Mouse (Mus musculus) forebrain, postnatal 0 days (tissue): ENCODE measurements around the gene Med29. TPM values are rescaled to one million over a fixed set of nuclear protein-coding genes. Genes with fewer than 3 reads are reported as not detected.

Experiments used
- ATAC-seq: fragments of 200-750 bp; cut with Nextera tagmentation; 2 replicates; pipeline ENCODE4 v1.8.0; 2017; ENCODE audit warnings: mild to moderate bottlenecking, moderate library complexity
- DNase-seq: peaks from one replicate; pipeline ENCODE4 v3.0.0-alpha.2; 2015
- H3K27ac ChIP-seq: fragments of 300-500 bp; sonication (generic); 2 replicates; pipeline ENCODE4 v1.5.1; 2014; ENCODE audit warnings: low read depth, mild to moderate bottlenecking, antibody characterized with exemption, low read length, moderate library complexity, mixed read lengths
- H3K27me3 ChIP-seq: fragments of 300-500 bp; sonication (generic); 2 replicates; pipeline ENCODE4 v1.6.1; 2014; ENCODE audit warnings: mild to moderate bottlenecking, low read length, mixed read lengths; ENCODE audit not compliant: insufficient read depth
- H3K36me3 ChIP-seq: fragments of 300-500 bp; sonication (generic); 2 replicates; pipeline ENCODE4 v1.6.1; 2014; ENCODE audit warnings: mild to moderate bottlenecking, moderate library complexity; ENCODE audit not compliant: insufficient read depth
- H3K4me1 ChIP-seq: fragments of 300-500 bp; sonication (generic); 2 replicates; pipeline ENCODE4 v1.6.1; 2014; ENCODE audit warnings: antibody characterized with exemption; ENCODE audit not compliant: insufficient read depth
- H3K4me2 ChIP-seq: fragments of 300-500 bp; sonication (generic); 2 replicates; pipeline ENCODE4 v1.6.1; 2014; ENCODE audit warnings: low read depth, mild to moderate bottlenecking, moderate library complexity
- H3K4me3 ChIP-seq: fragments of 300-500 bp; sonication (generic); 2 replicates; pipeline ENCODE4 v1.5.1; 2014; ENCODE audit warnings: low read depth, low read length, mixed read lengths
- H3K9ac ChIP-seq: fragments of 300-500 bp; sonication (generic); 2 replicates; pipeline ENCODE4 v1.6.1; 2014; ENCODE audit warnings: mild to moderate bottlenecking
- H3K9me3 ChIP-seq: fragments of 300-500 bp; sonication (generic); 2 replicates; pipeline ENCODE4 v1.6.1; 2016; ENCODE audit warnings: low read length
- CTCF ChIP-seq: sonication (generic); IDR thresholded peaks from 2 replicates; pipeline ENCODE4 v1.5.1; 2016; ENCODE audit warnings: antibody characterized with exemption, control low read depth, low read depth
- WGBS: fragments of 180-500 bp; shearing (Covaris S2); extraction: QIAGEN DNeasy Blood & Tissue Kit; methylation state at CpG from one replicate; pipeline ENCODE4 v1.1.7; 2014; 5-methylcytosine and 5-hydroxymethylcytosine counted together
- polyA plus RNA-seq: library from polyadenylated mRNA; unstranded; fragments of >200 nt; fragmentation: Nextera tagmentation; extraction: Ambion mirVana; gene quantifications from 2 replicates; pipeline ENCODE4 v1.2.1, GENCODE M21; 2015
- total RNA-seq: library from RNA; depleted of rRNA; stranded (reverse); fragments of >200 nt; gene quantifications from 2 replicates; pipeline ENCODE4 v1.2.3, GENCODE M21; 2014

Med29 gene
- total and polyA plus RNA-seq, 2 experiments from 2014 or later, result 35.1 to 39.2 TPM

- Histone ChIP-seq H3K4me2 (peak overlapping the region; percentile 73), H3K27ac (peak overlapping the region; percentile 85), H3K4me3 (peak overlapping the region; percentile 72), H3K4me1 (peaks cover 18% of the 10 kb centered on the region), H3K9me3 (no peaks in the 10 kb centered on the region), H3K27me3 (no peaks in the 10 kb centered on the region), H3K9ac (peak overlapping the region; percentile 83), H3K36me3 (peaks cover 4% of the 10 kb centered on the region; the same call in 1 of the 2 replicates)
- WGBS, result 2% methylated on average over 53 of the region's 64 CpGs
- ATAC-seq (peak; percentile 96), DNase-seq (peak; percentile 100)
- peak; percentile 78 for TF ChIP-seq CTCF
Observed at GRCm38 (mm10) chr7:28436271-28436904, 43.9 kb upstream of the Med29 start.

GRCm38 (mm10) chr7:28435660-28436259 is 43.3 kb upstream of the Med29 start:
- peaks cover 10% of the 10 kb centered on the region; the same call in 1 of the 2 replicates for H3K36me3 ChIP-seq
- ATAC-seq (peak; percentile 9), DNase-seq (peak; percentile 22)
- H3K27me3 ChIP-seq, result no peaks in the 10 kb centered on the region
- H3K9ac ChIP-seq, result peak overlapping the region; percentile 83
- H3K27ac ChIP-seq, result peak overlapping the region; percentile 72
- peak overlapping the region; percentile 72 for H3K4me3 ChIP-seq
- H3K9me3 ChIP-seq, result no peaks in the 10 kb centered on the region
- peaks cover 18% of the 10 kb centered on the region for H3K4me1 ChIP-seq
- TF ChIP-seq CTCF, result no peak
- WGBS, result 0% methylated on average over 28 of the region's 70 CpGs
- peak overlapping the region; percentile 73 for H3K4me2 ChIP-seq

GRCm38 (mm10) chr7:28432252-28432651 is 39.7 kb upstream of the Med29 start:
- Histone ChIP-seq H3K9ac (no peak overlapping the region), H3K36me3 (peaks cover 10% of the 10 kb centered on the region; the same call in 1 of the 2 replicates), H3K4me3 (no peak overlapping the region), H3K4me2 (no peak overlapping the region), H3K4me1 (peaks cover 18% of the 10 kb centered on the region), H3K9me3 (no peaks in the 10 kb centered on the region), H3K27me3 (no peaks in the 10 kb centered on the region), H3K27ac (no peak overlapping the region)
- no peak for DNase-seq
- no peak for ATAC-seq
- TF ChIP-seq CTCF, result no peak
- WGBS, result 93% methylated on average over 2 of the region's 2 CpGs

GRCm38 (mm10) chr7:28430512-28430911 is 38.0 kb upstream of the Med29 start:
- H3K36me3 ChIP-seq, result peaks cover 10% of the 10 kb centered on the region; the same call in 1 of the 2 replicates
- no peak for DNase-seq
- H3K4me1 ChIP-seq, result peaks cover 18% of the 10 kb centered on the region
- no peak overlapping the region for H3K9ac ChIP-seq
- H3K4me2 ChIP-seq, result no peak overlapping the region
- TF ChIP-seq CTCF, result no peak
- no peaks in the 10 kb centered on the region for H3K9me3 ChIP-seq
- ATAC-seq, result no peak
- H3K27ac ChIP-seq, result no peak overlapping the region
- WGBS, result 73% methylated on average over 1 of the region's 1 CpGs
- no peak overlapping the region for H3K4me3 ChIP-seq
- H3K27me3 ChIP-seq, result no peaks in the 10 kb centered on the region

GRCm38 (mm10) chr7:28427738-28428137 is 35.2 kb upstream of the Med29 start:
- no peak overlapping the region for H3K4me2 ChIP-seq
- H3K27me3 ChIP-seq, result no peaks in the 10 kb centered on the region
- 0 out of 2 replicates have a peak, but pooled peaks cover 5% of the 10 kb centered on the region for H3K4me1 ChIP-seq
- ATAC-seq (no peak), DNase-seq (no peak)
- H3K27ac ChIP-seq, result no peak overlapping the region
- H3K4me3 ChIP-seq, result no peak overlapping the region
- H3K9me3 ChIP-seq, result no peaks in the 10 kb centered on the region
- no peak overlapping the region for H3K9ac ChIP-seq
- no peak for TF ChIP-seq CTCF
- H3K36me3 ChIP-seq, result peaks cover 17% of the 10 kb centered on the region

- Histone ChIP-seq H3K27ac (no peak overlapping the region), H3K4me2 (no peak overlapping the region), H3K4me1 (no peaks in the 10 kb centered on the region), H3K27me3 (no peaks in the 10 kb centered on the region), H3K9ac (no peak overlapping the region), H3K36me3 (peaks cover 37% of the 10 kb centered on the region), H3K9me3 (no peaks in the 10 kb centered on the region), H3K4me3 (no peak overlapping the region)
- no peak for DNase-seq
- TF ChIP-seq CTCF, result no peak
- ATAC-seq, result no peak
- WGBS, result 78% methylated on average over 1 of the region's 1 CpGs
Observed at GRCm38 (mm10) chr7:28423018-28423417, 30.5 kb upstream of the Med29 start.

- Histone ChIP-seq H3K4me1 (no peaks in the 10 kb centered on the region), H3K36me3 (peaks cover 50% of the 10 kb centered on the region), H3K4me2 (no peak overlapping the region), H3K27ac (no peak overlapping the region), H3K9me3 (no peaks in the 10 kb centered on the region), H3K27me3 (no peaks in the 10 kb centered on the region), H3K4me3 (no peak overlapping the region), H3K9ac (no peak overlapping the region)
- WGBS, result 97% methylated on average over 2 of the region's 2 CpGs
- ATAC-seq (no peak), DNase-seq (no peak)
- no peak for TF ChIP-seq CTCF
Observed at GRCm38 (mm10) chr7:28419416-28419815, 26.9 kb upstream of the Med29 start.
